Mouse (Mus musculus) Patski (cell line): Measurements from ENCODE around the gene Slc35f6. TPM values are rescaled to one million over a fixed set of nuclear protein-coding genes. Genes with fewer than 3 reads are reported as not detected.

Experiments used
- ATAC-seq: fragments of 100-300 bp; one replicate; pipeline ENCODE4 v1.8.0; 2021
- CTCF ChIA-PET: fragments of 350-600 bp; sonication (Branson Sonifier 250); formaldehyde crosslinking; loops from one replicate; lab custom pipeline; 2022; ENCODE audit warnings: inconsistent platforms; lab: Charles Lee
- POLR2A ChIA-PET: fragments of 350-600 bp; sonication (Branson Sonifier 250); formaldehyde crosslinking; loops from one replicate; lab custom pipeline; 2022; ENCODE audit warnings: antibody characterized with exemption, inconsistent platforms; lab: Charles Lee
- DNase-seq: peaks from one replicate; pipeline ENCODE4 v3.0.0-alpha.2; 2011; ENCODE audit warnings: low read depth, low spot score
- H3K27me3 ChIP-seq: fragments of 371-371 bp; one replicate; pipeline ENCODE4 v1.5.1; 2021
- CTCF ChIP-seq: fragments of 100-300 bp; IDR thresholded peaks from one replicate; pipeline ENCODE4 v1.5.1; 2021
- in situ Hi-C: fragments of 300-500 bp; cut with MboI; formaldehyde crosslinking; loops from 3 replicates; pipeline ENCODE4 v1.11.1; 2018; ENCODE audit warnings: low pct_unique_long_range_greater_than_20kb, mixed read lengths
- polyA plus RNA-seq: library from polyadenylated mRNA; unstranded; gene quantifications from one replicate; pipeline ENCODE4 v1.2.3, GENCODE M21; 2021

The Slc35f6 gene
- polyA plus RNA-seq, 1 experiment from 2014 or later: 49.7 TPM

- TF ChIP-seq CTCF: no peak
- no peaks in the 10 kb centered on the region for H3K27me3 ChIP-seq
- DNase-seq: no peak
- POLR2A ChIA-PET: interaction anchor here (1.2 kb wide), 1 partner anchor 14 kb away, joined by 3 read pairs; no protein-coding TSS in a partner anchor
- in situ Hi-C loops: no loop called here
- no peak for ATAC-seq
- CTCF ChIA-PET: no interaction called here
Observed at GRCm38 (mm10) chr5:30655526-30656195, 7.9 kb downstream of the Slc35f6 start.

- in situ Hi-C loops: no loop called here
- ATAC-seq: no peak
- TF ChIP-seq CTCF: no peak
- DNase-seq: no peak
- ChIA-PET CTCF (interaction anchor here (1.2 kb wide), 1 partner anchor 51 kb away, joined by 3 read pairs; no protein-coding TSS in a partner anchor), POLR2A (no interaction called here)
- H3K27me3 ChIP-seq: no peaks in the 10 kb centered on the region
Observed at GRCm38 (mm10) chr5:30659042-30659441, 11.3 kb downstream of the Slc35f6 start.

GRCm38 (mm10) chr5:30660278-30660677, 12.5 kb downstream of the Slc35f6 start:
- no peak for ATAC-seq
- POLR2A ChIA-PET: no interaction called here
- H3K27me3 ChIP-seq: no peaks in the 10 kb centered on the region
- no peak for TF ChIP-seq CTCF
- in situ Hi-C loops: no loop called here
- CTCF ChIA-PET: interaction anchor here (1.5 kb wide), 1 partner anchor 26 kb away, joined by 3 read pairs; no protein-coding TSS in a partner anchor
- DNase-seq: no peak

GRCm38 (mm10) chr5:30660813-30661212, 13.1 kb downstream of the Slc35f6 start:
- no peak for TF ChIP-seq CTCF
- CTCF ChIA-PET: interaction anchor here (1.5 kb wide), 1 partner anchor 26 kb away, joined by 3 read pairs; no protein-coding TSS in a partner anchor
- H3K27me3 ChIP-seq: no peaks in the 10 kb centered on the region
- ATAC-seq (no peak), DNase-seq (no peak)
- in situ Hi-C loops: no loop called here
- POLR2A ChIA-PET: no interaction called here

- POLR2A ChIA-PET: no interaction called here
- no peak for DNase-seq
- TF ChIP-seq CTCF: no peak
- in situ Hi-C loops: no loop called here
- ATAC-seq: no peak
- CTCF ChIA-PET: interaction anchor here (1.1 kb wide), 1 partner anchor 14 kb away, joined by 3 read pairs; no protein-coding TSS in a partner anchor
- H3K27me3 ChIP-seq: no peaks in the 10 kb centered on the region
Observed at GRCm38 (mm10) chr5:30665360-30665759, 17.6 kb downstream of the Slc35f6 start.

- no peak for DNase-seq
- ChIA-PET POLR2A (no interaction called here), CTCF (interaction anchor here (1.1 kb wide), 1 partner anchor 14 kb away, joined by 3 read pairs; no protein-coding TSS in a partner anchor)
- ATAC-seq: no peak
- no peaks in the 10 kb centered on the region for H3K27me3 ChIP-seq
- TF ChIP-seq CTCF: no peak
- in situ Hi-C loops: no loop called here
Observed at GRCm38 (mm10) chr5:30665968-30666367, 18.2 kb downstream of the Slc35f6 start.

- ChIA-PET POLR2A (interaction anchor here (1.2 to 1.4 kb wide), 2 partner anchors 18 to 116 kb away, joined by 3 read pairs; no protein-coding TSS in a partner anchor), CTCF (interaction anchor here (1.1 kb wide), 2 partner anchors 13 to 20 kb away, joined by 3 to 4 read pairs; no protein-coding TSS in a partner anchor)
- no peaks in the 10 kb centered on the region for H3K27me3 ChIP-seq
- peak; percentile 97 for DNase-seq
- in situ Hi-C loops: no loop called here
- ATAC-seq: peak; percentile 98
- no peak for TF ChIP-seq CTCF
Observed at GRCm38 (mm10) chr5:30666391-30667195, 18.9 kb downstream of the Slc35f6 start, which contains the start of gene Cenpa. Gene Cenpa (plus strand): TSS chr5:30666777.

GRCm38 (mm10) chr5:30667215-30667614, 19.5 kb downstream of the Slc35f6 start:
- ATAC-seq (no peak), DNase-seq (no peak)
- in situ Hi-C loops: no loop called here
- CTCF ChIA-PET: interaction anchor here (1.1 to 1.2 kb wide), 2 partner anchors 19 to 42 kb away, joined by 3 to 4 read pairs; no protein-coding TSS in a partner anchor
- no peaks in the 10 kb centered on the region for H3K27me3 ChIP-seq
- no peak for TF ChIP-seq CTCF
- POLR2A ChIA-PET: interaction anchor here (1.2 to 1.4 kb wide), 2 partner anchors 18 to 116 kb away, joined by 3 read pairs; no protein-coding TSS in a partner anchor

- ATAC-seq (no peak), DNase-seq (no peak)
- ChIA-PET POLR2A (interaction anchor here (0.8 to 1.4 kb wide), 3 partner anchors 16 to 115 kb away, joined by 3 to 4 read pairs (median 3); no protein-coding TSS in a partner anchor), CTCF (interaction anchor here (0.9 to 1.8 kb wide), 3 partner anchors 13 to 107 kb away, joined by 3 to 6 read pairs (median 4); no protein-coding TSS in a partner anchor)
- H3K27me3 ChIP-seq: no peaks in the 10 kb centered on the region
- in situ Hi-C loops: no loop called here
- TF ChIP-seq CTCF: no peak
Observed at GRCm38 (mm10) chr5:30667686-30668085, 20.0 kb downstream of the Slc35f6 start.
